Mouse (Mus musculus): ENCODE data around the gene Pnkd. TPM values are rescaled to one million over a fixed set of nuclear protein-coding genes. Genes with fewer than 3 reads are reported as not detected.
"Not testable (repeated sequence)": the region's sequence is repeated elsewhere in the genome, so short reads cannot be mapped to it uniquely, and the experiment has no call there.

The Pnkd gene
- polyA plus RNA-seq, 1 experiment = 60.6 TPM

- DNase-seq (ENCODE audit: low spot score) = no peak
Measured at GRCm38 (mm10) chr1:74329899-74330431, 45.2 kb downstream of the Pnkd start.

- DNase-seq (ENCODE audit: low spot score) = no peak
Measured at GRCm38 (mm10) chr1:74331046-74331681, 46.4 kb downstream of the Pnkd start.

GRCm38 (mm10) chr1:74332241-74332763 lies 47.6 kb downstream of the Pnkd start:
- DNase-seq (ENCODE audit: low spot score) = peak; percentile 89

GRCm38 (mm10) chr1:74332930-74333329 lies 48.2 kb downstream of the Pnkd start:
- DNase-seq (ENCODE audit: low spot score) = no peak

- DNase-seq (ENCODE audit: low spot score) = no peak
Measured at GRCm38 (mm10) chr1:74334607-74335006, 49.9 kb downstream of the Pnkd start.

- no peak for DNase-seq (ENCODE audit: low spot score)
Measured at GRCm38 (mm10) chr1:74335033-74335432, 50.3 kb downstream of the Pnkd start.

GRCm38 (mm10) chr1:74335436-74336170 lies 50.9 kb downstream of the Pnkd start:
- no peak for DNase-seq (ENCODE audit: low spot score)

- DNase-seq (ENCODE audit: low spot score) = no peak
Measured at GRCm38 (mm10) chr1:74337241-74337771, 52.6 kb downstream of the Pnkd start.

GRCm38 (mm10) chr1:74338013-74338412 lies 53.3 kb downstream of the Pnkd start:
- DNase-seq (ENCODE audit: low spot score) = no peak

- DNase-seq (ENCODE audit: low spot score) = no peak
Measured at GRCm38 (mm10) chr1:74338626-74339025, 53.9 kb downstream of the Pnkd start.

- DNase-seq (ENCODE audit: low spot score) = no peak
Measured at GRCm38 (mm10) chr1:74339917-74340316, 55.2 kb downstream of the Pnkd start.

GRCm38 (mm10) chr1:74340361-74340764 lies 55.6 kb downstream of the Pnkd start:
- DNase-seq (ENCODE audit: low spot score) = no peak

- DNase-seq (ENCODE audit: low spot score) = not testable (repeated sequence)
Measured at GRCm38 (mm10) chr1:74340992-74341391, 56.3 kb downstream of the Pnkd start.

- no peak for DNase-seq (ENCODE audit: low spot score)
Measured at GRCm38 (mm10) chr1:74341898-74342297, 57.2 kb downstream of the Pnkd start.

GRCm38 (mm10) chr1:74342308-74342707 lies 57.6 kb downstream of the Pnkd start:
- no peak for DNase-seq (ENCODE audit: low spot score)

- no peak for DNase-seq (ENCODE audit: low spot score)
Measured at GRCm38 (mm10) chr1:74343161-74343560, 58.4 kb downstream of the Pnkd start.

- no peak for DNase-seq (ENCODE audit: low spot score)
Measured at GRCm38 (mm10) chr1:74344163-74344916, 59.6 kb downstream of the Pnkd start.

GRCm38 (mm10) chr1:74351185-74351769 lies 66.5 kb downstream of the Pnkd start:
- DNase-seq (ENCODE audit: low spot score) = no peak

GRCm38 (mm10) chr1:74352532-74353096 lies 67.9 kb downstream of the Pnkd start:
- DNase-seq (ENCODE audit: low spot score) = no peak

GRCm38 (mm10) chr1:74353453-74354229 lies 68.9 kb downstream of the Pnkd start:
- no peak for DNase-seq (ENCODE audit: low spot score)

Data from urinary bladder, adult 2 months (tissue).